Mouse (Mus musculus) urinary bladder, postnatal 10 days (tissue): Measurements from ENCODE around the gene Naa50.

Source experiments
- DNase-seq: peaks from one replicate; pipeline ENCODE4 v3.0.0; 2022; ENCODE audit warnings: low spot score

Gene Naa50

GRCm38 (mm10) chr16:44139536-44140185, at the start of gene Naa50, which contains the start of gene Atp6v1a:
TSS of gene Naa50 (plus strand) at chr16:44139830.
TSS of gene Atp6v1a (minus strand) at chr16:44139705.
- DNase-seq: peak; percentile 66

DNA sequence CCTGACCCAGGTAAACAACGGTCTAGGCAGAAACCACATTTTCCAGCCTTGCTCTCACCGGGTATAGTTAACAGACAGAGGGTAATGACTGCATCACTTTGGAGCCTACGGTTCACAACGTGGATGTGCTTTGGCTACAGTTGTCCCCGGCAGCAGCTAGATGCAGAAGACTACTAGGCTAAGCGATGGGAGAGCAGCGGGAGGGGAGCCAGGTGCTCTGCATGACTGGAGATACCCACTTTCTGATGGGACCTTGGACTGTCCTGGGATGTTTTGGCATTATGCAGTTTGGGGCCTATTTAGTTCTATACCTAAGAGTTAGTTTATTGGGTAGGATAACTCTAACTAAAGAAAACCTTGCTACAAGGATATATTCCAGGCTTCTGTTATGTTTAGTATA, 40.3 kb upstream of the Naa50 start:
- DNase-seq: no peak

GRCm38 (mm10) chr16:44101181-44101710, 38.4 kb upstream of the Naa50 start:
- DNase-seq: no peak

DNA sequence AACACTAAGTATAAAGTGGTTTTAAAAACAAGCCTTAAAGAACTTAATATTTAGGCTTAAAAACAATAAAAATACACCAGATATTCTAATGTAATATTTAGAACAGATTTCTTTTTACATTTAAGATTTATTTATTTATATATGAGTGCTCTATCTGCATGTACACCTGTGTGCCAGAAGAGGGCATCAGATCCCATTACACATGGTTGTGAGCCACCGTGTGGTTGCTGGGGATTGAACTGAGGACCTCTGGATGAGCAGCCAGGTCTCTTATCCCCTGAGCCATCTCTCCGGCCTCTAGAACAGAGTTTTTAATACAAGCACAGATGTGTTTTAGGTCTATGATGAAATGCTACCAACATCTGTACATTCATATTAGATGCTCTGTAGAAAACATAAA, 36.7 kb upstream of the Naa50 start:
- no peak for DNase-seq

- no peak for DNase-seq
Measured at GRCm38 (mm10) chr16:44103806-44104766, 35.5 kb upstream of the Naa50 start.

DNA sequence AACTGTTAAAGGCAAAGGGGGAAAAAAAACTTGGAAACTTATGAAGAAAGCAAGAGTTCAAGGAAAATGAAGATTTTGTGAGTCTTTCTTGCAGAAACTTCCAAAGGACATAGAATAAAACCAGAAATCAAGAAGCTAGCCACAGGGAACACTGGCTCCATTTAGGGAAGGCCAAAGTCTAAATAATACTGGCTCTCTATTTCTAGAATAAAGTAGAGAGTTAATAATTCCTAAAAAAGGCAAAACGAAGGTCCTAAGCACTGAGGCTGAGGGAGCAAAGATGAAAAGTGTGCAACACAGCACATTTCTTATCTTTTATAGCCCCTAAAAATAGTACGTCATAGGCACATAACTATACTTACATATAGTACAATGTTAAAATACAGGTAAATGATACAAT, 34.4 kb upstream of the Naa50 start:
- DNase-seq: no peak

DNA sequence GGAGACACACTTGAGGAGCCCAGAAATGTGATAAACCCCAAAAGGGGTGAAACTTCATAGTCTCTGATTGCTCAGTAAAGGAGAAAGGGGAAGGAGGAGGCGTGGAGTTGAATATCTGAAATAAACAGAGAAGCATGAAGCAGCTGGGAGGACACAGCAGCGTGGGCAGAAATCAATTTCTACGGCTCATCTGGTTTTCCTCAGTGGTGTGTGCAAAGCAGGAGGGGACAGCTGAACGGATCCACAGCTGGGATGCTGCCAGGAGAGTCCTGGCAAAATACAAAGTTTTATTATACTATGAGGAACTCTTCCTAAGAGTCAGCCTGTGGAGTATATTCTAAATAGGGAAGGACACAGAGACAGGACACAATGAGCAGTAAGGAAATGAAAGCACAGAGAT, 30.6 kb upstream of the Naa50 start:
- no peak for DNase-seq

DNA sequence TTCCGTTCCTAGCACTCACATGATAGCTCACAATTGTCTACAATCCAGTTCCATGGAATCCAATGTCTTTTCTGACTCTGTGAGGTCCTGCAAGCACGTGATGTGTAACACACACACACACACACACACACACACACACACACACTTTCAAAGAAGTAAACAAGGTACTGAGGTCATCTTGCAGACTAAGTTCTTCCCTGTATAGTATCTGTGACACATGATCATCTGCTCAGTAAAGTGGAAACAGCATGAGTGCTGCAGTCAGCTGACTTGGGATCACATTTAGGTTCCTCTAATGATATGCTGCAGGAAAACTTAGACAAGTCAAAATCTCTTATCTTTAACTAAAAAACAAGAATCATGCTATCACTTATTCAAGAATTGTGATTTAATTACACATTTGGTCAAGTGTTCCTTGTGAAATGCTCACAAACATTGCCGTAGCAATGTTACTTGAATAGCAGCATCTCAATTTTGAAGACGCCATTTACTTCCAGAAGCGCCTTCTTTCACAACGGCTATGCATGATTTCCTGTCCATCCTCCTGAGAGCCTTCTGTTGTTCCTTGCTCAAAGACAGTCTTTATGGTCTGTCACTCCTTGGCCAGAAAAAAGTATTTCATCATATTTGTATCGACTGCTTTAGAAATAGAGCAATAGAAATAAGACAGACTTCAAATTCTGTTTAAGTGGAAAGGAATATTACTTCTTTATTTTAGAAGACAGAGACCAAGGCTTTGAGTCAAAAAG, 19.7 kb upstream of the Naa50 start:
- no peak for DNase-seq

DNA sequence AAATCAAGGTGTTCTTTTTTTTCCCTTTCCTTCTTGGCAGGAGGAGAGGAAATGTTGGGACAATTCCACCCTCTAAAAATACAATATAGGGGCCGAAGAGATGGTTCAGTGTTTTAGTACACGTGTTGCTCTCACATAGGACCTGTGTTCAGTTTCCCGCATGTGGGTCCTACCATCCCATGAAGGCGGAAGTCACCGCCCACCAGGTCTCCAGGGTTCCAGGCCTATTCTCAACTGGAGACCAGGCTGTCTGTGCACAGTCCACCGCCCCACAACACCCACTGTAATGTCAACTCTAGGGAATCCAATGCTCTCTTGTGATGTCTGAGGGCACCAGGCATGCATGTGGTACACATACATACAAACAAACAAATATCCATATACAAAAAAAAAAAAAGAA, 17.5 kb upstream of the Naa50 start:
- no peak for DNase-seq

DNA sequence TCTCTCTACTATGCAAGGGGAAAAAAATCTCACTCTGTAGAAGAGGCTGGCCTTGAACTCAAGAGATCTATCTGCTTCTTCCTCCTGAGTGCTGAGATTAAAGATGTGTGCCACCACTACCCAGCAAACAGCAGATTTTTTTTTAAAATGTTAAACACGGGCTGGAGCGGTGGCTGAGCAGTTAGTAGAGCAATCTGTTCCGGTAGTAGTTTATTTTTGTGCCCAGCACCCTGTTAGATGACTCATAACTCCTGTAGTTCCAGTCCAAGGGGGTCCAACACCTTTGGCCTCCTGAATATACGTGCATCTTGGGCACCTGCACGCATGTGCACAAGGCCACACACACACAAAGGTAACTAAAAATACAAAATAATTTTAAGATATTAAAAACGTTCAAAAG, 17.1 kb upstream of the Naa50 start:
- DNase-seq: no peak

DNA sequence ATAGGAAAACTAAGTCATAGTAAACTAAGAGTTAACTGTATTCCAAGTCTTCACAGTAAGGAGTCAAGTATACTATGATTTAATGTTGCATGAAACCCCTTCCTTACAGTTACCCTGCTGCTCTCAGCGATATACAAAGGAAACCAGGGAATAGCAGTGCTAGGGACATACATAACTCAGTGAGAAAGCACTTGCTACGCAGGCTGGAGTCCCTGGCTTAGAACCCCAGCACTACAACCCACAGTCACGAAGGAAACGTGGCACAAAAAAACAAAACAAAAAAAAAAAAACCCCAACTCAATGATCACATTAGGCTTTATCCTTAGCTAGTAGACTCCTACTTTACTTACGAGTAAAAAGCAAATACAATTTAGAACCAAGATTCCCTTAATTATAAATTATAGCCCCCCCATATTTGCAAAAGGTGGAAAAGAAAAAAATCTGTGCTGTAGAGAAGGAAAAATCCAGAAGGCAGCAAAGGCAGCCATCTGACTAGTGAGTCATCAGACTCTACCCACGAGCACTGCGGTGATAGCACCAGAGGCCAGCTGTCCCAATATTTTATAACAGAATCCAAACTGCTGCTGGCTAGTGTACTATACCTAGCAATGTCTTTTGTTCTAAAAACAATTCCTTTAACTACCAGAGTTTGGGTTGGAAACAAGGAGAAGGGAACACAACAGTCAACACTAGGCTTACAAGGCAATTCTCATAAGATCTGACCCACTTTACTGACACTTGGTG, 16.5 kb upstream of the Naa50 start:
- no peak for DNase-seq

DNA sequence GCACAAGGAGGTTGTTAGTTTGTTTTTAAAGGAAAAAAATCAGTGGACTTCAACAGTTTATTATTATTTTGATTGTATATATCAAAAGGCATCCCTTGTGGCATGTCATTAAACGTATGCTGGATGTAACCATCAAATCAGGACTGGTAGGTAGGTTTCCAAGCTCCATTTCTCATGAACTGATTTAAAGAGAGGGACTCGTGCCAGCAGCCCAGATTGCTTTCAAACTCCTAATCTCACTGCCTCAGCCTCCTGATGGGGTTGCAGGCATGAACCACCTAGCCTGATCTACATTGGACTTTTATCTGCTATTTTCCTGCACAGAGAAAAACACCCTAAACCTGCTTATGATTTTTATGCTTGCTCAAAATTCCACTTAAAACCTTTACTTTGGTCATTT, 15.8 kb upstream of the Naa50 start:
- no peak for DNase-seq

DNA sequence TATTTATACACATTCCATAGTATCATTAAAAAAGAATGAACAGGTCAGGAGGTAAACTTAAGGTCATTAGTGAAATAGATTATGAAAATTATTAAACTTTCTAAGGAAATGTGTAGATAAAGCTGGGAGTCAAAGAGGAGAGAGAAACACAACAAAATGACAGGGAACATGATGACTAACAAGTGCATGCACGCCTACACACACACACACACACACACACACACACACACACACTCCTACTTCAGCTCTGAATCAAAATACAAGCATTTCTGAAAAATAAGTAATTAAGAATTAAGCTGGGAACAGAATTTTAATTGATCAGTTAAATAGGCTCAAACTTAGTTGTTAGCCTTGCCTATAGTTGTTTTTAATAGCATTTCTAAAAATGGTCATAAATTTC, 14.9 kb upstream of the Naa50 start:
- DNase-seq: no peak

GRCm38 (mm10) chr16:44125436-44125835, 14.2 kb upstream of the Naa50 start:
- DNase-seq: no peak

- no peak for DNase-seq
Measured at GRCm38 (mm10) chr16:44126437-44126836, 13.2 kb upstream of the Naa50 start.

DNA sequence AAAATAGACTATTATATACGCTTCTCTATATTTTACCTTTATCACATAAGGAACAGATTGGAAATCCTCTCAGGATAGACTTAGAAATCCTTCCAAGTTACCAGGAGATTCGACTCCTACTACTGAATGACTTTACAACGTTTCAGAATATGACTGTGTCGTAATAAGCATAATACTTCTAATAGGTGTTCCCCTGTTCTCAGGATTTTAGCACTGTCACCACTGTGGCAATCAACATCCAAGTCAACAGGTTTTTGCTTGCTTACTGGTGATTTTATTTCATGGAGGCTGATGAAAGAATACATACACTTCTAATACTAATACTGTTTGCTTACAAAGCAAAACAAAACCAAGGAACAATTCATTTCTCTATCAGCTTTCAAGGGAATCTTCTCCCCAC, 7.3 kb upstream of the Naa50 start:
- DNase-seq: no peak

DNA sequence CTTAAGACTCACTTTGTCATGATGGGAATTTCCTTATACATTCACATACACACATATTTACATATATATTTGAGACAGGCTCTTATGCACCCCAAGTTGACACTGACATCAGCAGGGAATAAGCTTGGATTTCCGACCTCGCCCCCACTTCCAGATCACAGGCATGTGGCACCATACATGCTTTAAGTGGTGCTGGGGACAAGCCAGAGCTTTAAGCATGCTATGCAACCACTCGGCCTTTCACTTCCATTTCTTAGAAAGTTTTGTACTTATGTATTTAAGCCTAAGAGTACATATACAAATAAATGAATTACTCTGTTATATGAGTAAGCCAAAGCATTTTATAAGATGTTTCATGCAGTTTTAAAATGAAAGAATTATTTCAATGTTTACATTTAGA, 6.4 kb upstream of the Naa50 start:
- no peak for DNase-seq

- no peak for DNase-seq
Measured at GRCm38 (mm10) chr16:44136511-44137021, 3.1 kb upstream of the Naa50 start.

- no peak for DNase-seq
Measured at GRCm38 (mm10) chr16:44138377-44138978, 1.2 kb upstream of the Naa50 start.

- peak; percentile 37 for DNase-seq
Measured at GRCm38 (mm10) chr16:44138979-44139535, 573 bp upstream of the Naa50 start.
